Mouse (Mus musculus) brain, embryonic 14.5 days (tissue): ENCODE results near the gene Abhd17b.

Experiments used
- CTCF ChIP-seq: fragments of 200-500 bp; IDR thresholded peaks from 2 replicates; pipeline ENCODE4 v1.5.1; 2012; ENCODE audit warnings: inconsistent platforms, mild to moderate bottlenecking, moderate library complexity, borderline replicate concordance; ENCODE audit not compliant: insufficient read depth, insufficient read length; ENCODE audit errors: extremely low read depth
- POLR2A ChIP-seq: fragments of 200-500 bp; IDR thresholded peaks from 2 replicates; pipeline ENCODE4 v1.6.1; 2012; ENCODE audit warnings: mild to moderate bottlenecking, inconsistent platforms, borderline replicate concordance; ENCODE audit not compliant: poor library complexity, insufficient read depth, insufficient read length, severe bottlenecking; ENCODE audit errors: extremely low read depth

GRCm38 (mm10) chr19:21654788-21655187, 1.8 kb downstream of the Abhd17b start:
- TF ChIP-seq CTCF = no peak
- TF ChIP-seq POLR2A = no peak
